Mouse (Mus musculus): ENCODE data around the gene Krt80.
A peak's percentile ranks its signal among the peaks of the same experiment; 100 is the strongest.
"Not testable (repeated sequence)": the region's sequence is repeated elsewhere in the genome, so short reads cannot be mapped to it uniquely, and the experiment has no call there.

Krt80 gene

GRCm38 (mm10) chr15:101339537-101339936 lies 30.4 kb downstream of the Krt80 start:
- DNase-seq (ENCODE audit: low spot score): peak; percentile 57

GRCm38 (mm10) chr15:101338359-101338758 lies 31.6 kb downstream of the Krt80 start:
- DNase-seq (ENCODE audit: low spot score): no peak

DNA sequence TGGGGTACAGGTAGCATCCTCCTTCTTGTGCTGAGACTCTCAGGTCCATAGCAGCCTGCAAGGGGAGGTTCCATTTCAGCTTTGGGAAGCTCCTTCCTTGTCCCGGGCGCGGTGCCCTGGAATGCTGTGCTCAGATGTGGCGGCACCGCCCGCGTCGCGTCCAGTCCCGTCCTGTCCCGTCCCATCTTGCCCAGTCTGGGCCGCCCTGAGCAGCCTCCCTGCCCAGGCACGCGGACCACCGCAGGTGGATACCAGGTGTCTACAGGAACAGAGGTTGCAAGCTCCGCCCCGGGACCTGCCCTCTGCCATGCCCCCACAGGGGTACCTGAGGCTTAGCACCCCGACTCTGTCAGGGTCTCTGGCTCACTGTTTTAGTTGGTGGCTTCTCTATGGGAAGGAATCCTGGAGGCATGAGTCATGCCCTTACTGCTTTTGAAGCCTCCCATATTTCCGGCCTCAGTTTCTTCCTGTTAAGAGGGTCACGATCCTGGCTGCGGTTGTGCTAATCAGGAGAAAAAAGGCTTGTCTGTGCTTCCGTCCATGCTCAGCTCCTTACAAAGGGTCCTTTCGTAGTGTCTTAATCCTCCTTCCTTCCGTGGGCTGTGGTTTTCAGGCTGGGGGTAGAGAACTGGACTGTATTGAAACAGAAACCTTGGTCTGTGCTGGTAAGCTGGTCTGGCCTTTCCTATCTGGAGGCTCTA lies 33.3 kb downstream of the Krt80 start:
- no peak for DNase-seq (ENCODE audit: low spot score)

GRCm38 (mm10) chr15:101333648-101334047 lies 36.3 kb downstream of the Krt80 start:
- no peak for DNase-seq (ENCODE audit: low spot score)

- no peak for DNase-seq (ENCODE audit: low spot score)
Measured at GRCm38 (mm10) chr15:101333165-101333564, 36.8 kb downstream of the Krt80 start.

GRCm38 (mm10) chr15:101332370-101332769 lies 37.6 kb downstream of the Krt80 start:
- no peak for DNase-seq (ENCODE audit: low spot score)

DNA sequence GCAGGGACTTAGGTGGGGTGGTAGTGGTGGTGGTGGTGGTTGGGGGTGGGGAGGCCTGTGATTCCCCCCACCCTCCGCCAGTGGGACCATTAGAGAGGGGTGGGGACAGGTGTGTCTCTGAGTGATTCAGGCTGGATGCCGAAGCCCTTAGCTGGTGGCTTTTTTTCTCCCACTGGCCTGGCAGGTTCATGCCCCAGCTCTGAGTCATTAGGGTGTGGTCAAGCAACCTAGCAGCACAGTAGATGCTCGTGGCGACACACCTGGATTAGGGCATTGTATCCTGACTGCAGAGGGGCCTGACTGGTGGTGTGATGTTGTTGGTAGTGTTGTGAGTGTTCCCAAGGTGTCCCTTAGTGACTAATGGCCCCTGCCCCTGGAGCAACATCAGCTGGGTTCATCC lies 38.9 kb downstream of the Krt80 start:
- no peak for DNase-seq (ENCODE audit: low spot score)

- no peak for DNase-seq (ENCODE audit: low spot score)
Measured at GRCm38 (mm10) chr15:101329564-101329892, 40.4 kb downstream of the Krt80 start.

GRCm38 (mm10) chr15:101328876-101329563 lies 40.9 kb downstream of the Krt80 start:
- no peak for DNase-seq (ENCODE audit: low spot score)

GRCm38 (mm10) chr15:101327282-101327681 lies 42.7 kb downstream of the Krt80 start:
- peak; percentile 38 for DNase-seq (ENCODE audit: low spot score)

GRCm38 (mm10) chr15:101325991-101326534 lies 43.9 kb downstream of the Krt80 start:
- DNase-seq (ENCODE audit: low spot score): no peak

GRCm38 (mm10) chr15:101324409-101324808 lies 45.6 kb downstream of the Krt80 start:
- DNase-seq (ENCODE audit: low spot score): not testable (repeated sequence)

GRCm38 (mm10) chr15:101323511-101323910 lies 46.5 kb downstream of the Krt80 start:
- DNase-seq (ENCODE audit: low spot score): peak; percentile 19

GRCm38 (mm10) chr15:101322640-101323039 lies 47.3 kb downstream of the Krt80 start:
- no peak for DNase-seq (ENCODE audit: low spot score)

DNA sequence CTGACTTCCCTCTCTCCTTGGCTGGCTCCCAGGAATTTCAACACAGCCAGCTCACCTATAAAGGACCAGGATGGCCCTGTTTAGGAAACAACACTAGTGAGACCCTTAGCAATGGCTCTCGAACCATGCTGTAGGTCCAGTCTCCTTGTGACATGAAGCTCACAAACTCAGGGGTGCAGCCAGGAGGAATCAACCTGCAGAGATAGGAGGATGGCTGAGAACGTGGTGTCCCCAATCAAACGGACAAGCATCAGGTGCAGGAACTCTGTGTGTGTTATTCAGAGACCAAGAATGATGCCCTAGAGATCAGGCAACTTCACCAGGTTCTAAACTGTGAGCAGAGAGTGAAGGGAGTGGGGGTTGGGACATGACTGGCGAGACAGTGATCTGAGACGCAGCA lies 47.9 kb downstream of the Krt80 start:
- DNase-seq (ENCODE audit: low spot score): no peak

- no peak for DNase-seq (ENCODE audit: low spot score)
Measured at GRCm38 (mm10) chr15:101321126-101321525, 48.8 kb downstream of the Krt80 start.

- no peak for DNase-seq (ENCODE audit: low spot score)
Measured at GRCm38 (mm10) chr15:101320618-101321041, 49.3 kb downstream of the Krt80 start.

GRCm38 (mm10) chr15:101320010-101320617 lies 49.8 kb downstream of the Krt80 start:
- no peak for DNase-seq (ENCODE audit: low spot score)

DNA sequence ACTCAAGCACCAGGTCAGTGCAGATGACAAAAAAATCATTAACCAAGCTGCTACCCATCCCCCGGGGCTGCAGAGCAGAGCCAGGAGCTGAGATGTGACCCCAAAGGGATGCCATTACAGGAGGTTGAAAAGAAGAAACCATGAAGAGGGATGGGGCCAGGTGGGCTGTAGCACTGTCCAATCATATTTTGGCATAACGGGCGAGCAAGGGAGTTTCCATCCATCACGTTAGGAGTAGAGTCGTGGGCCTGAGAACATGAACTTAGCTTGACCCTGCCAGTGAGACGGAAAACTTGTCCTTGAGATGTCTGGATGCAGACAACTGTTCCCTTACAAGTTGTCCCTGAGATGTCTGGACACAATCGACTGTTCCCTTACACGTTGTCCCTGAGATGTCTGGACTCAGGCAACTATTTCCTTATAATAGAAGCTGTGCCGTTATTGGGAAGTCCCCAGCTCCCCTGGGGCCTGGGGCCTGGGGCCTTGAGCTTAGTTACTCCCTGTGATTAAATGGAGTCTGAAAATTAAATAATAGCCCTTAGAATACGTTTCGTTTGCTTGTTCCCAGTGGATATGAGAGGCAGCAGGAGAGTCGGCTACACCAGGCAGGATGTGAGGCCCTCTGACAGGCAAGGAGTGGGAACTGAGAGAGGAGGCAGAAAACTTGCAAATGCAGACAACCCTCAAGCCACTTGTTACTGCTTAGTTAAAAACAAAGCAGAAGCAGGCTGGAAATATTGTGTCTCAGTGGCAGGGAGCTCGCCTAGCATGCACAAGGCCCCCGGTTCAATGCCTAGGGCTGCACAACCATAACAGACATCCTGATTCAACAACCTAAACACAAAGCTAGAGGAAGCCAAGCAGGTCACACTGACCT lies 50.8 kb downstream of the Krt80 start:
- no peak for DNase-seq (ENCODE audit: low spot score)

DNA sequence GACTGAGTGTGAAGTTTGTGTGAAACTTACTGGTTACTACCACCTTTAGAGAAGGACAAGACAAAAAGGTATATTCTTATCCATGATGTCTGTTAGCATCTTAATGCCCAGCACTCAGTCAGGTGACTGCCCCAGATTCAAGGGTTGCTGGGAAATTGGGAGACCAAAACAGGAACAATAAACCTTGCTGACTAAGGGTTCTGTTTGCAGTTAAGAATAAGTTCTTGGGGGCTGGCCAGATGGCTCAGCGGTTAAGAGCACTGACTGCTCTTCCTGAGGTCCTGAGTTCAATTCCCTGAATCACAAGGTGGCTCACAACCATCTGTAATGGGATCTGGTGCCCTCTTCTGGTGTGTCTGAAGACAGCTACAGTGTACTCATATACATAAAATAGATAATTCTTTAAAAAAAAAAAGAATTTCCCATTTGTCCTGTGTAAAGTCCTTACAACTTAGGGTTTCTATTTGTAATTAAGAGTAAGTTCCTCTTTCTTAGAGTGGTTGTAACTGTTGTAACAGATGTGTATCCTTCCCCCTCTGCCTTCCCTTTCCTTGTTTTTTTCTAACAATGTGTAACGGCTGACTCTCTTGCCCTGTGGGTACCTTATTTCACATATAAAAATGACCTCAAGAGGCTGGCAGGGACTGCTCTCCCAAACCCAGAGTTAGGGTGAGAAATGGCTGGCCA lies 52.0 kb downstream of the Krt80 start:
- no peak for DNase-seq (ENCODE audit: low spot score)
